Comparison of ENCODE assay signal across 8 mouse cellular contexts in the genomic region with DNA sequence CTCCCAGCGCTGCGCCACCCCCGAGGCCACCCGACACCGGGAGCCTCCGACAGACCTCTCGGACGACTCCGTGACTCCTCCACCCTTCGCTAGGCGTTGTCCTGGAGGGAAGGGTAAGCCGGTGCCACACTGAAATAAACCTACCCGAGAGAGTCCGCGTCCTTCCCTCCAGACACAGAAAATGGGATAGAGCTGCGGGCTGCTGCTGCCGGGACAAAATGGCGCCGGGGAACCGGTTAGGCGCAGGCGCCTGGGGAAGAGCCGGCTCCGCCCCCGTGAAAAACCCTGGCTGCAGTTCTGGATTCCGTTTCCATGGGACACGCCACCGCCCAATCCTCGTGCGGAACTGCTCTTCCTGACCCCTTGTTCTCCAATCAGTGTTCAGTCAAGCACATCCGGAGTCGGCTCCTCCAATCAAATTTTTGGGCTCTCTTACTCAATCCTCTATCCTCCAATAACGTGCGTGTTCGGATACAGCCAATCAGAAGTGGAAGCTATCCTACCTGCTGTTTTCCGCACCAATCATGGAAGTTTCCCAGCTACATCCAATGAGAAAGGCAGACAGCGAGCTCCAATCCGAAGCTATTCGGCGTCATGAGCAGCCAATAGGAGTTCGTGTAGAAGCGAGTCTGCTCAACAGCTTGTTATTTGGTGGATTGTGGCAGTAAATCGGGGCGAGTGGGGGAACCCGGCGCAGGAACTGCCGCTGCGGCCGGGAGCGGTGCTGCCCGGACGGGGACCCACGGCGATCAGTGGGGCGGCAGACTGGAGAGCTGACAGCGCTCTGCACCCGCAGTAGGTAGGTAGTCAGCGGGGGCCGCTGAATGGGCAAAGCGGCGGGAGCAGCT. TPM values are rescaled to one million over a fixed set of nuclear protein-coding genes. Genes with fewer than 3 reads are reported as not detected.
DNase-seq lines count a peak whose midpoint lies in the region; ATAC-seq and TF ChIP-seq lines count a peak whose summit lies in the region.

A gene (plus strand): TSS at position 628 of the 848 bp plus-strand sequence.

- peaks cover 41% of the 10 kb centered on the region for H3K4me1 ChIP-seq in erythroblast, embryonic 14.5 days (ENCODE audit: control insufficient read depth)
- peaks cover 22% of the 10 kb centered on the region for H3K4me1 ChIP-seq in heart, embryonic 11.5 days (ENCODE audit: control insufficient read depth, insufficient read depth, low read length)
- H3K4me1 ChIP-seq in kidney, embryonic 16.5 days (ENCODE audit: insufficient read depth, low read length), result peaks cover 29% of the 10 kb centered on the region
- H3K4me1 ChIP-seq in liver, adult 2 months (ENCODE audit: control insufficient read depth, insufficient read depth, low read length), result peaks cover 6% of the 10 kb centered on the region; the same call in 1 of the 2 replicates

- H3K4me3 ChIP-seq in C2C12 (ENCODE audit: insufficient read depth, poor library complexity, severe bottlenecking), result peak within 1 kb of the TSS; percentile 96
- H3K4me3 ChIP-seq in erythroblast, embryonic 14.5 days (replicated peaks), result peak within 1 kb of the TSS; percentile 100
- peak within 1 kb of the TSS; percentile 99 for H3K4me3 ChIP-seq in heart, embryonic 11.5 days (ENCODE audit: low read depth, low read length)
- peak within 1 kb of the TSS; percentile 93 for H3K4me3 ChIP-seq in kidney, embryonic 16.5 days (ENCODE audit: low read length)
- H3K4me3 ChIP-seq in liver, adult 2 months (ENCODE audit: insufficient read depth, low read depth, low read length), result peak within 1 kb of the TSS; percentile 96
- peak within 1 kb of the TSS; percentile 59 for H3K4me3 ChIP-seq in myocyte

- H3K79me3 ChIP-seq in C2C12 (ENCODE audit: low read depth), result peaks cover 43% of the 10 kb centered on the region

- H3K79me2 ChIP-seq in C2C12 (ENCODE audit: control insufficient read depth, insufficient read depth) (peaks cover 63% of the 10 kb centered on the region), myocyte (ENCODE audit: control insufficient read depth, insufficient read depth) (peaks cover 43% of the 10 kb centered on the region)
- peaks cover 25% of the 10 kb centered on the region for H3K79me2 ChIP-seq in liver, adult 2 months (ENCODE audit: control insufficient read depth, insufficient read depth, low read length)

- H3K9me3 ChIP-seq in erythroblast, embryonic 14.5 days (ENCODE audit: control insufficient read depth, low read length), result no peaks in the 10 kb centered on the region
- H3K9me3 ChIP-seq in heart, embryonic 11.5 days (replicated peaks; ENCODE audit: control insufficient read depth, low read length), result no peaks in the 10 kb centered on the region
- no peaks in the 10 kb centered on the region for H3K9me3 ChIP-seq in kidney, embryonic 16.5 days (ENCODE audit: low read length)

- H3K4me2 ChIP-seq in heart, embryonic 11.5 days, result peak within 1 kb of the TSS; percentile 82
- peak within 1 kb of the TSS; percentile 81 for H3K4me2 ChIP-seq in kidney, embryonic 16.5 days (replicated peaks; ENCODE audit: low read depth, low read length)
- peak within 1 kb of the TSS; percentile 90 for H3K4me2 ChIP-seq in myocyte (ENCODE audit: low read depth)

- DNase-seq in brain, embryonic 14.5 days (ENCODE audit: low read depth), result peak; percentile 100
- peak; percentile 100 for DNase-seq in liver, adult 2 months (ENCODE audit: extremely low read depth, low read depth, low spot score)
- DNase-seq in splenic B cell, adult 2 months (ENCODE audit: low read depth, low spot score), result peak; percentile 99

- H3K9ac ChIP-seq in heart, embryonic 11.5 days (ENCODE audit: low read depth, low read length), result peak within 1 kb of the TSS; percentile 90
- peak within 1 kb of the TSS; percentile 94 for H3K9ac ChIP-seq in kidney, embryonic 16.5 days (replicated peaks; ENCODE audit: low read length)
- H3K9ac ChIP-seq in liver, adult 2 months (ENCODE audit: low read depth, low read length), result peak within 1 kb of the TSS; percentile 96

- H3ac ChIP-seq in C2C12 (ENCODE audit: control insufficient read depth, insufficient read length, low read depth), result peak within 1 kb of the TSS; percentile 93
- peak within 1 kb of the TSS; percentile 89 for H3ac ChIP-seq in myocyte (ENCODE audit: control insufficient read depth, insufficient read length)

- no peak for TF ChIP-seq CTCF in C2C12 (IDR thresholded peaks at IDR 0.05; ENCODE audit: control insufficient read depth, insufficient read depth, insufficient read length)
- TF ChIP-seq CTCF in brain, embryonic 14.5 days (IDR thresholded peaks at IDR 0.05; ENCODE audit: borderline replicate concordance, extremely low read depth, insufficient read depth, insufficient read length), result no peak
- no peak for TF ChIP-seq CTCF in liver, adult 2 months (IDR thresholded peaks at IDR 0.05; ENCODE audit: low read depth, low read length)

- H3K27me3 ChIP-seq in C2C12 (ENCODE audit: control insufficient read depth, insufficient read depth, insufficient read length) (no peaks in the 10 kb centered on the region), myocyte (ENCODE audit: control insufficient read depth, insufficient read depth, insufficient read length) (no peaks in the 10 kb centered on the region)
- H3K27me3 ChIP-seq in erythroblast, embryonic 14.5 days (ENCODE audit: control insufficient read depth), result no peaks in the 10 kb centered on the region
- no peaks in the 10 kb centered on the region for H3K27me3 ChIP-seq in heart, embryonic 11.5 days (ENCODE audit: control insufficient read depth, insufficient read depth, low read length)
- H3K27me3 ChIP-seq in kidney, embryonic 16.5 days (ENCODE audit: insufficient read depth, low read length), result no peaks in the 10 kb centered on the region
- H3K27me3 ChIP-seq in liver, adult 2 months (ENCODE audit: control insufficient read depth, insufficient read depth, low read length), result no peaks in the 10 kb centered on the region
- H3K27me3 ChIP-seq in splenic B cell, adult 2 months (ENCODE audit: control insufficient read depth, insufficient read depth, low read length, poor library complexity, severe bottlenecking), result no peaks in the 10 kb centered on the region

- peak within 1 kb of the TSS; percentile 98 for H3K27ac ChIP-seq in heart, embryonic 11.5 days (ENCODE audit: low read depth, low read length)
- H3K27ac ChIP-seq in kidney, embryonic 16.5 days (ENCODE audit: low read length), result peak within 1 kb of the TSS; percentile 99
- peak within 1 kb of the TSS; percentile 97 for H3K27ac ChIP-seq in liver, adult 2 months (replicated peaks; ENCODE audit: insufficient read depth, low read depth, low read length)

- ATAC-seq in heart, embryonic 11.5 days (replicated peaks; ENCODE audit: insufficient number of reproducible peaks, low FRiP score, low TSS enrichment), result peak; percentile 98
- peak; percentile 99 for ATAC-seq in kidney, embryonic 16.5 days (ENCODE audit: low FRiP score, low TSS enrichment)

- H3K36me3 ChIP-seq in C2C12 (ENCODE audit: control insufficient read depth, insufficient read depth) (peaks cover 53% of the 10 kb centered on the region), myocyte (ENCODE audit: control insufficient read depth, insufficient read depth) (peaks cover 23% of the 10 kb centered on the region)
- peaks cover 49% of the 10 kb centered on the region for H3K36me3 ChIP-seq in erythroblast, embryonic 14.5 days (ENCODE audit: control insufficient read depth)
- H3K36me3 ChIP-seq in heart, embryonic 11.5 days (ENCODE audit: control insufficient read depth, insufficient read depth, low read length), result peaks cover 2% of the 10 kb centered on the region; the same call in 1 of the 2 replicates
- H3K36me3 ChIP-seq in kidney, embryonic 16.5 days (ENCODE audit: insufficient read depth, low read length), result peaks cover 18% of the 10 kb centered on the region
- peaks cover 20% of the 10 kb centered on the region for H3K36me3 ChIP-seq in liver, adult 2 months (ENCODE audit: control insufficient read depth, insufficient read depth, low read length)
- H3K36me3 ChIP-seq in splenic B cell, adult 2 months (ENCODE audit: control insufficient read depth, insufficient read depth, low read length, poor library complexity, severe bottlenecking), result peaks cover 13% of the 10 kb centered on the region

- under 1% methylated on average over 61 of the region's 61 CpGs for WGBS in heart, embryonic 11.5 days (ENCODE audit: insufficient replicate concordance)
- under 1% methylated on average over 59 of the region's 61 CpGs for WGBS in kidney, embryonic 16.5 days
- under 1% methylated on average over 60 of the region's 61 CpGs for WGBS in liver, adult 2 months

- TF ChIP-seq POLR2A in brain, embryonic 14.5 days (IDR thresholded peaks at IDR 0.05; ENCODE audit: borderline replicate concordance, extremely low read depth, insufficient read depth, insufficient read length, poor library complexity, severe bottlenecking), result peak; percentile 78
- peak; percentile 98 for TF ChIP-seq POLR2A in liver, adult 2 months (IDR thresholded peaks at IDR 0.05; ENCODE audit: extremely low read depth, insufficient read depth, low read length)
- peak; percentile 93 for TF ChIP-seq POLR2A in myocyte (IDR thresholded peaks at IDR 0.05; ENCODE audit: insufficient read length, low read depth)

TF ChIP-seq in C2C12, 6 proteins besides CTCF, POLR2A, EP300 and RAD21:
- no peak for TF ChIP-seq MYOD1 (IDR thresholded peaks at IDR 0.05; ENCODE audit: control insufficient read depth, insufficient read length, low read depth)
- TF ChIP-seq CEBPB (IDR thresholded peaks at IDR 0.05; ENCODE audit: low read depth), result peak; percentile 75

TF ChIP-seq in myocyte, 11 proteins besides CTCF, POLR2A, EP300 and RAD21 (continues in another document):
- no peak for TF ChIP-seq REST (IDR thresholded peaks at IDR 0.05; ENCODE audit: insufficient read depth, insufficient read length)
- no peak for TF ChIP-seq E2F4 (IDR thresholded peaks at IDR 0.05; ENCODE audit: insufficient read depth)
- no peak for TF ChIP-seq MYOD1 (IDR thresholded peaks at IDR 0.05; ENCODE audit: control insufficient read depth in 1 of 3, insufficient read length in 2 of 3, low read depth in 2 of 3)
- peak; percentile 82 for TF ChIP-seq POLR2AphosphoS2 (IDR thresholded peaks at IDR 0.05; ENCODE audit: insufficient read length, low read depth)
- no peak for TF ChIP-seq USF1 (IDR thresholded peaks at IDR 0.05; ENCODE audit: low read depth)
- TF ChIP-seq TCF12 (IDR thresholded peaks at IDR 0.05; ENCODE audit: insufficient read depth, poor library complexity, severe bottlenecking), result no peak
- TF ChIP-seq SRF (IDR thresholded peaks at IDR 0.05; ENCODE audit: control insufficient read depth, insufficient read length, low read depth), result no peak
- peak; percentile 41; the same call in 1 of the 2 replicates for TF ChIP-seq CEBPB (IDR thresholded peaks at IDR 0.05; ENCODE audit: insufficient read depth, poor library complexity, severe bottlenecking)

RNA-seq across cellular contexts. Expression of the gene that starts here (rescaled TPM):
- 2.0 TPM for polyA plus RNA-seq in C2C12 (2012; fragmentation: generic; extraction: Trizol)
- polyA plus RNA-seq in brain, embryonic 14.5 days (2012; rRNA removed), result 8.8 and 13.4 TPM in 2 replicates
- polyA plus RNA-seq in erythroblast, embryonic 14.5 days (2012), result 0.94 and 1.4 TPM in 2 replicates
- 27.1 and 28.8 TPM in 2 replicates for polyA plus RNA-seq in heart, embryonic 11.5 days (2014; fragmentation: Nextera tagmentation; extraction: Ambion mirVana)
- polyA plus RNA-seq in kidney, embryonic 16.5 days (2015; fragmentation: Nextera tagmentation; extraction: Ambion mirVana), result 34.6 and 38.6 TPM in 2 replicates
- total RNA-seq in liver, adult 2 months (2014; rRNA removed), result 6.6 and 6.8 TPM in 2 replicates
- 1.3 TPM in 2 replicates for polyA plus RNA-seq in liver, adult 2 months (2012; rRNA removed)
- 1.7 TPM for polyA plus RNA-seq in myocyte (2012; fragmentation: generic; extraction: Trizol)

Comparison
In these comparisons a context has a peak if more than half of its experiments do, and no peak if none do; other contexts are left out.
1. Peak in every context shown above with its lines: DNase-seq, ATAC-seq, H3K4me3 ChIP-seq and H3K27ac ChIP-seq.